Mouse (Mus musculus) midbrain, embryonic 11.5 days (tissue): ENCODE data around the gene Prkn. TPM values are rescaled to one million over a fixed set of nuclear protein-coding genes. Genes with fewer than 3 reads are reported as not detected.

Experiments used
- ATAC-seq: fragments of 200-750 bp; cut with Nextera tagmentation; 2 replicates; pipeline ENCODE4 v1.8.0; 2017; ENCODE audit warnings: moderate TSS enrichment, moderate library complexity; ENCODE audit not compliant: low FRiP score
- DNase-seq: peaks from one replicate; pipeline ENCODE4 v3.0.0; 2015; ENCODE audit warnings: low spot score; ENCODE audit errors: missing footprints
- H3K27ac ChIP-seq: fragments of 300-500 bp; sonication (generic); 2 replicates; pipeline ENCODE4 v1.5.1; 2014; ENCODE audit warnings: low read depth, low read length
- H3K27me3 ChIP-seq: fragments of 300-500 bp; sonication (generic); 2 replicates; pipeline ENCODE4 v1.6.1; 2014; ENCODE audit warnings: mild to moderate bottlenecking, low read length, moderate library complexity, mixed read lengths; ENCODE audit not compliant: control insufficient read depth, insufficient read depth
- H3K36me3 ChIP-seq: fragments of 300-500 bp; sonication (generic); 2 replicates; pipeline ENCODE4 v1.6.1; 2014; ENCODE audit warnings: mild to moderate bottlenecking, low read length, moderate library complexity, mixed read lengths; ENCODE audit not compliant: control insufficient read depth, insufficient read depth
- H3K4me1 ChIP-seq: fragments of 300-500 bp; sonication (generic); 2 replicates; pipeline ENCODE4 v1.6.1; 2014; ENCODE audit warnings: low read length; ENCODE audit not compliant: control insufficient read depth, insufficient read depth
- H3K4me2 ChIP-seq: fragments of 300-500 bp; sonication (generic); 2 replicates; pipeline ENCODE4 v1.6.1; 2014; ENCODE audit warnings: mild to moderate bottlenecking, moderate library complexity
- H3K4me3 ChIP-seq: fragments of 300-500 bp; sonication (generic); 2 replicates; pipeline ENCODE4 v1.5.1; 2014; ENCODE audit warnings: low read depth, low read length
- H3K9ac ChIP-seq: fragments of 300-500 bp; sonication (generic); 2 replicates; pipeline ENCODE4 v1.6.1; 2014; ENCODE audit warnings: low read length
- H3K9me3 ChIP-seq: fragments of 300-500 bp; sonication (generic); 2 replicates; pipeline ENCODE4 v1.6.1; 2016; ENCODE audit warnings: low read length; ENCODE audit not compliant: control insufficient read depth
- WGBS: fragments of 180-500 bp; shearing (Covaris S2); extraction: QIAGEN DNeasy Blood & Tissue Kit; methylation state at CpG from one replicate; pipeline ENCODE4 v1.1.7; 2014; 5-methylcytosine and 5-hydroxymethylcytosine counted together
- polyA plus RNA-seq: library from polyadenylated mRNA; unstranded; fragments of >200 nt; fragmentation: Nextera tagmentation; extraction: Ambion mirVana; gene quantifications from 2 replicates; pipeline ENCODE4 v1.2.1, GENCODE M21; 2014

The Prkn gene
- polyA plus RNA-seq, 1 experiment from 2014 or later, result 0.82 TPM

DNA sequence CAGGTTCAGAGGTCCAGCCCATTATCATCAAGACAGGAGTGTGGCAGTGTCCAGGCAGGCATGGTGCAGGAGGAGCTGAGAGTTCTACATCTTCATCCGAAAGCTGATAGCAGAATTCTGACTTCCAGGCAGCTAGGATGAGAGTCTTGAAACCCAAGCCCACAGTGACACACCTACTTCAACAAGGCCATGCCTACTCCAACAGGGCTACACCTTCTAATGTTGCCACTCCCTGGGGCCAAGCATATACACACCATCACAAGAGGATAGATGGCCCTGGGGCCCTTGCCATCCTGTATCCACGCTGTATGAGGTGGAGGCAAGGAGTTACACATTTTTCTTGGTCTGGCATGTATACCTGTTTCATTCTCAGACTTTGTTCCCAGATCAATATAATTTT is 1197.4 kb downstream of the Prkn start:
- no peak overlapping the region for H3K9ac ChIP-seq
- no peaks in the 10 kb centered on the region for H3K4me1 ChIP-seq
- H3K27me3 ChIP-seq, result no peaks in the 10 kb centered on the region; the same call in 1 of the 2 replicates
- no peak for ATAC-seq
- H3K4me3 ChIP-seq, result no peak overlapping the region
- H3K9me3 ChIP-seq, result no peaks in the 10 kb centered on the region
- peak; percentile 28 for DNase-seq
- 95% methylated on average over 2 of the region's 2 CpGs for WGBS
- no peak overlapping the region for H3K27ac ChIP-seq
- H3K36me3 ChIP-seq, result no peaks in the 10 kb centered on the region
- H3K4me2 ChIP-seq, result no peak overlapping the region

- peak; percentile 81 for DNase-seq
- Histone ChIP-seq H3K27me3 (no peaks in the 10 kb centered on the region; the same call in 1 of the 2 replicates), H3K9me3 (no peaks in the 10 kb centered on the region), H3K9ac (no peak overlapping the region), H3K27ac (no peak overlapping the region), H3K36me3 (no peaks in the 10 kb centered on the region), H3K4me3 (no peak overlapping the region), H3K4me2 (no peak overlapping the region), H3K4me1 (no peaks in the 10 kb centered on the region)
- ATAC-seq, result no peak
- 73% methylated on average over 6 of the region's 6 CpGs for WGBS
Measured at GRCm38 (mm10) chr17:12038499-12038898, 1198.3 kb downstream of the Prkn start.

GRCm38 (mm10) chr17:12039188-12039587 is 1199.0 kb downstream of the Prkn start:
- Histone ChIP-seq H3K9me3 (no peaks in the 10 kb centered on the region), H3K4me3 (no peak overlapping the region), H3K9ac (no peak overlapping the region), H3K4me1 (no peaks in the 10 kb centered on the region), H3K27ac (no peak overlapping the region), H3K36me3 (no peaks in the 10 kb centered on the region), H3K4me2 (no peak overlapping the region), H3K27me3 (no peaks in the 10 kb centered on the region; the same call in 1 of the 2 replicates)
- WGBS, result 4% methylated on average over 9 of the region's 9 CpGs
- ATAC-seq (peak; percentile 50; the same call in 1 of the 2 replicates), DNase-seq (peak; percentile 97)

DNA sequence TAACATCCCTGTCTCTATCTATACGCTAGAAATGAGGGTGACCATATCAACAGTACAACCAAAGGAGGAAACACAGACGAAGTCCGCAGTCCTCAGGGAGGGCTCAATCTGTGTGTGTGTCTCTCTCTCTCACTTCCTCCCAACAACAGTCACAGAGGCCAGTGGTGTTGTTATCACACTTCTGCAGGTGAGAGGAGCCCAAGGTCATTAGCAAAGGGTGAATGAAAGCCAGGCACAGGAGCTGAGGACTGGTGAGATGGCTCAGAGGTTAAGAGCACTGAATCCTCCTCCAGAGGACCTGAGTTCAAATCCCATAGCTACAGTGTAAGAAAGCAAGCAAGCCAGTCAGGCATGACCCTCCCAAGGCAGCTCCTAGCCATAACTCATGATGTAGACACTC is 1199.7 kb downstream of the Prkn start:
- Histone ChIP-seq H3K9me3 (no peaks in the 10 kb centered on the region), H3K4me2 (no peak overlapping the region), H3K27ac (no peak overlapping the region), H3K27me3 (peaks cover 4% of the 10 kb centered on the region), H3K9ac (no peak overlapping the region), H3K36me3 (no peaks in the 10 kb centered on the region), H3K4me1 (no peaks in the 10 kb centered on the region), H3K4me3 (no peak overlapping the region)
- WGBS, result 88% methylated on average over 3 of the region's 3 CpGs
- DNase-seq, result peak; percentile 57
- no peak for ATAC-seq

DNA sequence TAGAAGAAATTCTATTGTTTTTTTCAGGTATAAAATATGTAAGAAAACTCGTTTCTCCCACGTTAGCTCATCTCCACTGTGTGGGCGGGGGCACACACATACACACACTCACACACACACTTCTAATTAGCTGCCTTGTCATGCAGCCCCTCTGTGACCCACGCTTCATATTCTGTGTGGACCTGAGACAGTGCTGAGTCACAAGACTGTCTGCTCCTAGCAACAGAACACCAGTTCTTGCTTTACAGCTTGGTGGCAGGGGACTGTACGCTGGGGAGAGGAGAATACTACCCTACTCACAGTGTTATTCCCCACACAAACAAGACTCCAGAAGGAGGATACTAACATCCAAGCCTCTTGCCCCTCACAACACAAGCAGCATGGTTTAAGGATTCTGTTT is 1200.4 kb downstream of the Prkn start:
- Histone ChIP-seq H3K4me3 (no peak overlapping the region), H3K36me3 (no peaks in the 10 kb centered on the region), H3K4me1 (no peaks in the 10 kb centered on the region), H3K4me2 (no peak overlapping the region), H3K9me3 (no peaks in the 10 kb centered on the region), H3K9ac (no peak overlapping the region), H3K27me3 (peaks cover 4% of the 10 kb centered on the region), H3K27ac (no peak overlapping the region)
- WGBS, result 91% methylated on average over 5 of the region's 5 CpGs
- no peak for ATAC-seq
- peak; percentile 57 for DNase-seq

DNA sequence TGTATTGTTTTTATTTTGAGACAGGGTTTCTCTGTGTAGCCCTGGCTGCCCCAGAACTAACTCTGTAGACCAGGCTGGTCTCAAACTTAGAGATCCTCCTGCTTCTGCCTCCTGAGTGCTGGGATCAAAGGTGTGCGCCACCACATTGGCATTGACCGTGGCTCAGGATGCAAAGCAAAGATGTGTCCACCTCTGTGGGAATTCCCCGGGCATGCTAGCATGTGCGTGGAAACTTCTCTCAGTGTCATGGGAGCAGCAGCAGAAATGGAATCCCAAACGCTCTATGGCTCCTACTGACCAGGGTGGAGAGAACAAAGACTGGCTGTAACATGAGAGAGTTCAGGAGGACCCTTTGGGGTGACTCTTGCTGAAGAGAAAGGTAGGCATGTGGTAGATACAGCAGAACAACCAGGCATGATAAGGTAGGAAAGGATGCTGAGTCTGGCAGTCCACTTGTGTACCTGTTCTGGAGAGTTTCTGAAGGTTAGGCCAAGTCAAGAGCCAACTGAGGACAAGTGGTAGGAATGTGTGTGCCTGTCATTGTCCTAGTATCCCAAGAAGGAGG is 1201.0 kb downstream of the Prkn start:
- Histone ChIP-seq H3K9ac (no peak overlapping the region), H3K4me1 (no peaks in the 10 kb centered on the region), H3K4me3 (no peak overlapping the region), H3K27me3 (peaks cover 4% of the 10 kb centered on the region), H3K36me3 (no peaks in the 10 kb centered on the region), H3K9me3 (no peaks in the 10 kb centered on the region), H3K4me2 (no peak overlapping the region), H3K27ac (no peak overlapping the region)
- ATAC-seq (no peak), DNase-seq (peak; percentile 75)
- 91% methylated on average over 5 of the region's 5 CpGs for WGBS

DNA sequence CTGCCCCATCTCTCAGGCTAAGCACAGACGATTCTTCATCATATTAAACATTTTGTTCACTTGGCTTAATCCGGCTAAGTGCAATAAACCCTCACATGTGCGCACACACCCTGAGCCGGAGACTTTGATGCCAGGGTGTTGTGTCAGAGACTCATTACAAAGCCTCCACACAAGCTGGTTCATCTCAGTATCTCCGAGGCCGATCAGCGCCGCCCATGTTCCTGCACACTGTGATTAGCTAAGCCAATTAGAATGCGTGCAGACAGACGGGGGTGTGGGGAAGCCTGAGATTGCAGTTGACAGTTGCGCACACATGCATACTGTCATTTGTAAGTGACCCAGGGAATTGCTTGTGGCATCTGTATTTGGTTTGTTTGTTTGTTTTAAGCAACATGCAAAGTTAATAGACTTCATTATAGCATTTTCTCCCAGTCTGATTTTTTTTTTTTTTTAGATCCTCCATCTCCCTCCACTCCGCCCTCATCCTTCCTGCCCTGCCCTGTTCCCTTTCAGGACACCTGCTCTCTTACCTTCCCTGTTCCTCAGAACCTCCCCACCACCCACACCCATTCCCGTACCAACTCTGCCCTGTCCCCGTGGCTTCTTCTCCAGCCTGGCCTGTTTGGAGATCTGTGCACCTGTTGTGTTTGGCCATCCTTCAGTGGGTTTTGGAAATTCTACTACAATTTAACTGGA is 1202.5 kb downstream of the Prkn start:
- no peaks in the 10 kb centered on the region for H3K4me1 ChIP-seq
- no peak overlapping the region for H3K9ac ChIP-seq
- peak; percentile 45; the same call in 1 of the 2 replicates for ATAC-seq
- peaks cover 4% of the 10 kb centered on the region for H3K27me3 ChIP-seq
- no peaks in the 10 kb centered on the region for H3K36me3 ChIP-seq
- no peaks in the 10 kb centered on the region for H3K9me3 ChIP-seq
- H3K4me2 ChIP-seq, result no peak overlapping the region
- WGBS, result 73% methylated on average over 14 of the region's 14 CpGs
- H3K27ac ChIP-seq, result no peak overlapping the region
- DNase-seq, result peak; percentile 72
- no peak overlapping the region for H3K4me3 ChIP-seq

GRCm38 (mm10) chr17:12044222-12044621 is 1204.0 kb downstream of the Prkn start:
- H3K4me3 ChIP-seq, result no peak overlapping the region
- ATAC-seq, result no peak
- no peaks in the 10 kb centered on the region for H3K36me3 ChIP-seq
- 54% methylated on average over 8 of the region's 8 CpGs for WGBS
- H3K4me1 ChIP-seq, result no peaks in the 10 kb centered on the region
- H3K27ac ChIP-seq, result no peak overlapping the region
- DNase-seq, result peak; percentile 84
- peaks cover 4% of the 10 kb centered on the region for H3K27me3 ChIP-seq
- no peak overlapping the region for H3K4me2 ChIP-seq
- H3K9ac ChIP-seq, result no peak overlapping the region
- no peaks in the 10 kb centered on the region for H3K9me3 ChIP-seq

GRCm38 (mm10) chr17:12045861-12046273 is 1205.7 kb downstream of the Prkn start:
- peak; percentile 74 for DNase-seq
- H3K4me3 ChIP-seq, result no peak overlapping the region

More at GRCm38 (mm10) chr17:12045861-12046273, 1205.7 kb downstream of the Prkn start:
- Histone ChIP-seq H3K27ac (no peak overlapping the region), H3K27me3 (peaks cover 4% of the 10 kb centered on the region), H3K9ac (no peak overlapping the region), H3K4me1 (no peaks in the 10 kb centered on the region), H3K36me3 (no peaks in the 10 kb centered on the region), H3K9me3 (no peaks in the 10 kb centered on the region), H3K4me2 (no peak overlapping the region)
- WGBS, result 54% methylated on average over 5 of the region's 5 CpGs
- ATAC-seq, result no peak
